Mouse (Mus musculus): ENCODE data around the gene Gm11027. TPM values are rescaled to one million over a fixed set of nuclear protein-coding genes. Genes with fewer than 3 reads are reported as not detected.

The Gm11027 gene
- total RNA-seq, 2 experiments from 2014 or later: not detected

Small RNAs within 50 kb of the gene (microRNA-seq; reads per million reads assigned to microRNA genes)
- not detected for gene Gm23190

Other genes with a start within 250 kb of the Gm11027 start
- 10 to 100 TPM; 44.9 to 47.7 TPM for gene Zfp386, start 227.7 kb upstream of the Gm11027 start, total RNA-seq (2021)
- gene Vipr2, start 197.7 kb upstream of the Gm11027 start, total RNA-seq (2021): 1 to 10 TPM; 2.3 to 2.8 TPM
- 10 to 100 TPM; 16.6 to 19.4 TPM for gene Wdr60, start 12.4 kb upstream of the Gm11027 start, total RNA-seq (2021)
- gene Esyt2, start 5.8 kb downstream of the Gm11027 start, total RNA-seq (2021): 10 to 100 TPM; 52.5 to 72.2 TPM
- 10 to 100 TPM in 1 of 2 experiments, 1 to 10 TPM in 1; 9.9 to 12.1 TPM for gene Ncapg2, start 130.0 kb downstream of the Gm11027 start, total RNA-seq (2021)
- 100 to 1,000 TPM; 172 to 180 TPM for gene Ptprn2, start 210.3 kb downstream of the Gm11027 start, total RNA-seq (2021)

Data from left cerebral cortex, postnatal 4 days (tissue).